Mouse (Mus musculus) liver, embryonic 16.5 days (tissue): Measurements from ENCODE around the gene Slc17a4. TPM values are rescaled to one million over a fixed set of nuclear protein-coding genes. Genes with fewer than 3 reads are reported as not detected.

Experiments used
- ATAC-seq: fragments of 200-750 bp; cut with Nextera tagmentation; 2 replicates; pipeline ENCODE4 v1.8.0; 2017; ENCODE audit warnings: low read depth, mild to moderate bottlenecking, moderate number of reproducible peaks, moderate library complexity
- H3K27ac ChIP-seq: fragments of 300-500 bp; sonication (generic); 2 replicates; pipeline ENCODE4 v1.5.1; 2014; ENCODE audit warnings: mild to moderate bottlenecking, low read length
- H3K27me3 ChIP-seq: fragments of 300-500 bp; sonication (generic); 2 replicates; pipeline ENCODE4 v1.6.1; 2014; ENCODE audit warnings: low read depth, low read length, mixed read lengths; ENCODE audit not compliant: control insufficient read depth, insufficient read depth
- H3K36me3 ChIP-seq: fragments of 300-500 bp; sonication (generic); 2 replicates; pipeline ENCODE4 v1.6.1; 2014; ENCODE audit warnings: mild to moderate bottlenecking; ENCODE audit not compliant: control insufficient read depth, insufficient read depth
- H3K4me1 ChIP-seq: fragments of 300-500 bp; sonication (generic); 2 replicates; pipeline ENCODE4 v1.6.1; 2014; ENCODE audit warnings: low read depth, low read length, mixed read lengths; ENCODE audit not compliant: control insufficient read depth
- H3K4me2 ChIP-seq: fragments of 300-500 bp; sonication (generic); 2 replicates; pipeline ENCODE4 v1.6.1; 2014; ENCODE audit warnings: low read depth, low read length, mixed read lengths
- H3K4me3 ChIP-seq: fragments of 300-500 bp; sonication (generic); 2 replicates; pipeline ENCODE4 v1.5.1; 2014; ENCODE audit warnings: low read depth, mild to moderate bottlenecking, low read length
- H3K9ac ChIP-seq: fragments of 300-500 bp; sonication (generic); 2 replicates; pipeline ENCODE4 v1.6.1; 2014; ENCODE audit warnings: low read depth, low read length
- H3K9me3 ChIP-seq: fragments of 300-500 bp; sonication (generic); replicated peaks from 2 replicates; pipeline ENCODE4 v1.6.1; 2016; ENCODE audit warnings: low read length; ENCODE audit not compliant: control insufficient read depth
- WGBS: fragments of 180-500 bp; shearing (Covaris S2); extraction: QIAGEN DNeasy Blood & Tissue Kit; methylation state at CpG from one replicate; pipeline ENCODE4 v1.1.7; 2014; ENCODE audit not compliant: insufficient replicate concordance; 5-methylcytosine and 5-hydroxymethylcytosine counted together
- microRNA-seq: library from miRNA; unstranded; fragments of <30 nt; microRNA quantifications from one replicate; pipeline ENCODE4, GENCODE M21; 2016
- polyA plus RNA-seq: library from polyadenylated mRNA; unstranded; fragments of >200 nt; fragmentation: Nextera tagmentation; extraction: Ambion mirVana; gene quantifications from 2 replicates; pipeline ENCODE4 v1.2.1, GENCODE M21; 2015

Slc17a4 gene
- polyA plus RNA-seq, 1 experiment from 2014 or later, result 0.40 TPM

DNA sequence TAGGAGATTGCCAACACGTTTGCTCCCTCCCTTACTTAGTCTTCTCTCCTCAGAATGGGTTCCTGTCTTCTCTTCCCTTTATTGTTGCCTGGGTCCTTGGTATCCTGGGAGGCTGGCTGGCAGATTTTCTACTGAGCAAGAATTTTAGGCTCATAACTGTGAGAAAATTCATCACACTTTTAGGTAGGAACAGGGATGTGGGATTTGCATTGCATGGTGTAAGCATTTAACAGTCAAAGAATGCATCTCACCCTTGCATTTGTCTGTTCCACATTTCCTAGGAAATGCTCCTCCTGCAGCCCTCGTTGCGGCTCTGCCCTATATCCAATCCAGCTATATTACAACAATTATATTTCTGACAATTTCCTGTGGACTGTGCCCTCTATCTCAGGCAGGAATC is 58.4 kb downstream of the Slc17a4 start:
- ATAC-seq, result no peak
- Histone ChIP-seq H3K27ac (no peak overlapping the region), H3K27me3 (no peaks in the 10 kb centered on the region), H3K9me3 (no peaks in the 10 kb centered on the region), H3K9ac (no peak overlapping the region), H3K36me3 (no peaks in the 10 kb centered on the region), H3K4me3 (no peak overlapping the region), H3K4me1 (no peaks in the 10 kb centered on the region), H3K4me2 (no peak overlapping the region)
- 58% methylated on average over 3 of the region's 3 CpGs for WGBS

DNA sequence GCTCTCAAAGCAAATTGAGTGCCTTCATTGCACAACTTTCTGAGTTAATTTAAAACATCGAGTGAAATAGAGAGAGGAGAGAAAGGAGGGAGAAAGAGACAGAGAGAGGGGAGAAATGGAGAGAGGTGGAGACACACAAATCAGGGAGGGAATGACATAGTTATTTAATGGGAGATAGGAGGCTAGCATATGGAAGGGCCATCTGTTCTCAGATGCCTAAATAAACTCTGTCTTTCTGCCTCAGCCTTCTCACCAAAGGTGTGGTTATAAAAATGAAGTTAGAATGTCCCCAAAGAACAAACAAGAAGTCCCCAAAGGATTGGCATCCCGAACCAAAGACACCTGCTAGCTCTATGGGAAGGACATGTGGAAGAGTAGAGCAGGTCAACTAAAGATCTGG is 65.5 kb downstream of the Slc17a4 start:
- whole genome bisulfite sequencing, result 32% methylated on average over 2 of the region's 2 CpGs
- no peaks in the 10 kb centered on the region for H3K9me3 ChIP-seq
- H3K27me3 ChIP-seq, result no peaks in the 10 kb centered on the region
- H3K27ac ChIP-seq, result 0 out of 2 replicates have a peak overlapping the region, but pooled peaks have one; percentile 21
- H3K4me1 ChIP-seq, result no peaks in the 10 kb centered on the region
- H3K4me3 ChIP-seq, result no peak overlapping the region
- no peaks in the 10 kb centered on the region for H3K36me3 ChIP-seq
- no peak overlapping the region for H3K4me2 ChIP-seq
- no peak for ATAC-seq
- no peak overlapping the region for H3K9ac ChIP-seq

Small RNAs within 50 kb of the gene (microRNA-seq; reads per million reads assigned to microRNA genes)
- not detected for gene Gm44344

Other genes with a start within 250 kb of the Slc17a4 start
- gene Hist1h2ac, start 231.1 kb downstream of the Slc17a4 start, polyA plus RNA-seq, result 1.2 and 1.5 TPM in 2 replicates
- gene Hist1h2bc, start 230.8 kb downstream of the Slc17a4 start, polyA plus RNA-seq, result 202 and 220 TPM in 2 replicates
- gene Hist1h1t, start 219.2 kb downstream of the Slc17a4 start, polyA plus RNA-seq, result 0.13 TPM in 1 of 2 replicates, not detected in the other
- 6.3 and 8.9 TPM in 2 replicates for gene Hist1h4c, start 216.6 kb downstream of the Slc17a4 start, polyA plus RNA-seq
- gene Hfe, start 204.2 kb downstream of the Slc17a4 start, polyA plus RNA-seq, result 16.0 and 16.3 TPM in 2 replicates
- gene Hist1h1c, start 176.2 kb downstream of the Slc17a4 start, polyA plus RNA-seq, result 99.6 and 112 TPM in 2 replicates
- 4.4 and 7.4 TPM in 2 replicates for gene Hist1h3c, start 169.4 kb downstream of the Slc17a4 start, polyA plus RNA-seq
- 3.2 and 6.3 TPM in 2 replicates for gene Hist1h2bb, start 168.3 kb downstream of the Slc17a4 start, polyA plus RNA-seq
- gene Hist1h2ab, start 163.9 kb downstream of the Slc17a4 start, polyA plus RNA-seq, result 49.0 and 58.5 TPM in 2 replicates
- 14.4 TPM in 2 replicates for gene Hist1h3b, start 162.7 kb downstream of the Slc17a4 start, polyA plus RNA-seq
- 3.5 and 5.4 TPM in 2 replicates for gene Hist1h4b, start 158.0 kb downstream of the Slc17a4 start, polyA plus RNA-seq
- gene Hist1h4a, start 153.8 kb downstream of the Slc17a4 start, polyA plus RNA-seq, result 0.48 TPM in 1 of 2 replicates, not detected in the other
- gene Hist1h3a, start 152.6 kb downstream of the Slc17a4 start, polyA plus RNA-seq, result 4.6 and 6.8 TPM in 2 replicates
- gene Hist1h1a, start 151.3 kb downstream of the Slc17a4 start, polyA plus RNA-seq, result 2.5 and 3.5 TPM in 2 replicates
- gene Trim38, start 145.1 kb downstream of the Slc17a4 start, polyA plus RNA-seq, result not detected in 2 replicates
- 1.5 and 1.8 TPM in 2 replicates for gene Slc17a2, start 108.0 kb downstream of the Slc17a4 start, polyA plus RNA-seq
- 7.9 and 9.2 TPM in 2 replicates for gene Slc17a3, start 75.6 kb downstream of the Slc17a4 start, polyA plus RNA-seq
- gene Slc17a1, start 47.3 kb downstream of the Slc17a4 start, polyA plus RNA-seq, result 0.17 and 0.39 TPM in 2 replicates
- not detected in 2 replicates for gene Hist1h2ba, start 19.1 kb upstream of the Slc17a4 start, polyA plus RNA-seq
- gene Hist1h2aa, start 19.5 kb upstream of the Slc17a4 start, polyA plus RNA-seq, result not detected in 2 replicates
- 0.19 TPM in 1 of 2 replicates, not detected in the other for gene Scgn, start 76.2 kb upstream of the Slc17a4 start, polyA plus RNA-seq